Mouse (Mus musculus) layer of hippocampus, adult 2 months (tissue): Measurements from ENCODE around the gene Ldlr. TPM values are rescaled to one million over a fixed set of nuclear protein-coding genes. Genes with fewer than 3 reads are reported as not detected.

Experiments used
- DNase-seq, 2 experiments: peaks; one replicate each; pipeline ENCODE4 v3.0.0; 2022; ENCODE audit warnings: low spot score in 2 of 2
- H3K27ac ChIP-seq: fragments of 200-600 bp; 2 replicates; pipeline ENCODE4 v1.8.1; 2022
- H3K4me3 ChIP-seq: fragments of 200-600 bp; 2 replicates; pipeline ENCODE4 v1.8.1; 2022; ENCODE audit warnings: mild to moderate bottlenecking
- CTCF ChIP-seq: fragments of 200-600 bp; conservative IDR thresholded peaks from 2 replicates; pipeline ENCODE4 v1.8.1; 2022; ENCODE audit warnings: antibody characterized with exemption, mild to moderate bottlenecking, moderate library complexity
- total RNA-seq, 2 experiments: library from RNA; stranded (reverse); gene quantifications; 2 replicates each; pipeline ENCODE4 v1.2.3; 2021

Gene Ldlr
- total RNA-seq, 2 experiments from 2014 or later: 12.0 to 16.2 TPM

- Histone ChIP-seq H3K4me3 (no peak overlapping the region), H3K27ac (no peak overlapping the region)
- TF ChIP-seq CTCF: no peak
- no peak for DNase-seq
Measured at GRCm38 (mm10) chr9:21752252-21752792, 29.0 kb downstream of the Ldlr start.

- TF ChIP-seq CTCF: no peak
- no peak for DNase-seq
- H3K27ac ChIP-seq: no peak overlapping the region
- H3K4me3 ChIP-seq: no peak overlapping the region
Measured at GRCm38 (mm10) chr9:21754003-21754402, 30.7 kb downstream of the Ldlr start.

- no peak for DNase-seq
- TF ChIP-seq CTCF: no peak
- no peak overlapping the region for H3K27ac ChIP-seq
- no peak overlapping the region for H3K4me3 ChIP-seq
Measured at GRCm38 (mm10) chr9:21754516-21755321, 31.4 kb downstream of the Ldlr start.

GRCm38 (mm10) chr9:21758576-21759529, 35.6 kb downstream of the Ldlr start:
- no peak for DNase-seq
- Histone ChIP-seq H3K4me3 (no peak overlapping the region), H3K27ac (no peak overlapping the region)
- TF ChIP-seq CTCF: no peak

- peak overlapping the region; percentile 71 for H3K4me3 ChIP-seq
- no peak overlapping the region; the same call in 1 of the 2 replicates for H3K27ac ChIP-seq
- no peak for TF ChIP-seq CTCF
- no peak for DNase-seq
Measured at GRCm38 (mm10) chr9:21759718-21760117, 36.4 kb downstream of the Ldlr start.

- peak; percentile 96 for DNase-seq
- Histone ChIP-seq H3K27ac (peak within 1 kb of the TSS; percentile 67), H3K4me3 (peak within 1 kb of the TSS; percentile 71)
- peak; percentile 75 for TF ChIP-seq CTCF
Measured at GRCm38 (mm10) chr9:21760155-21761088, 37.1 kb downstream of the Ldlr start, which contains the start of gene Spc24. Spc24 (minus strand) TSS chr9:21760303.

GRCm38 (mm10) chr9:21762135-21762534, 38.9 kb downstream of the Ldlr start:
- H3K4me3 ChIP-seq: no peak overlapping the region
- TF ChIP-seq CTCF: no peak
- H3K27ac ChIP-seq: no peak overlapping the region
- DNase-seq: no peak

- 0 out of 2 replicates have a peak, but pooled peaks have one; percentile 14 for TF ChIP-seq CTCF
- H3K27ac ChIP-seq: no peak overlapping the region
- no peak for DNase-seq
- no peak overlapping the region for H3K4me3 ChIP-seq
Measured at GRCm38 (mm10) chr9:21764084-21764999, 41.1 kb downstream of the Ldlr start.

- no peak for DNase-seq
- H3K27ac ChIP-seq: no peak overlapping the region
- no peak overlapping the region for H3K4me3 ChIP-seq
- TF ChIP-seq CTCF: no peak
Measured at GRCm38 (mm10) chr9:21767896-21768295, 44.6 kb downstream of the Ldlr start.

- H3K4me3 ChIP-seq: no peak overlapping the region
- DNase-seq: no peak
- TF ChIP-seq CTCF: no peak
- H3K27ac ChIP-seq: peak overlapping the region; percentile 57
Measured at GRCm38 (mm10) chr9:21768511-21769411, 45.5 kb downstream of the Ldlr start.
